Mouse (Mus musculus) stomach, embryonic 16.5 days (tissue): ENCODE measurements around the gene Cdc42se2. TPM values are rescaled to one million over a fixed set of nuclear protein-coding genes. Genes with fewer than 3 reads are reported as not detected.
A peak's percentile ranks its signal among the peaks of the same experiment; 100 is the strongest.

Experiments
- ATAC-seq: fragments of 200-750 bp; cut with Nextera tagmentation; 2 replicates; pipeline ENCODE4 v1.8.0; 2017; ENCODE audit warnings: moderate number of reproducible peaks, moderate TSS enrichment; ENCODE audit not compliant: insufficient read depth, low FRiP score
- H3K27ac ChIP-seq: fragments of 300-500 bp; sonication (generic); 2 replicates; pipeline ENCODE4 v1.5.1; 2014; ENCODE audit warnings: low read length
- H3K27me3 ChIP-seq: fragments of 300-500 bp; sonication (generic); 2 replicates; pipeline ENCODE4 v1.6.1; 2014; ENCODE audit warnings: low read length, control low read depth, mixed read lengths; ENCODE audit not compliant: control insufficient read depth, insufficient read depth
- H3K36me3 ChIP-seq: fragments of 300-500 bp; sonication (generic); 2 replicates; pipeline ENCODE4 v1.6.1; 2014; ENCODE audit warnings: low read length; ENCODE audit not compliant: control insufficient read depth, insufficient read depth
- H3K4me1 ChIP-seq: fragments of 300-500 bp; sonication (generic); 2 replicates; pipeline ENCODE4 v1.6.1; 2014; ENCODE audit warnings: low read length, control low read depth, mixed read lengths; ENCODE audit not compliant: control insufficient read depth, insufficient read depth
- H3K4me2 ChIP-seq: fragments of 300-500 bp; sonication (generic); 2 replicates; pipeline ENCODE4 v1.6.1; 2014; ENCODE audit warnings: low read depth, low read length, mixed read lengths
- H3K4me3 ChIP-seq: fragments of 300-500 bp; sonication (generic); replicated peaks from 2 replicates; pipeline ENCODE4 v1.5.1; 2014; ENCODE audit warnings: mild to moderate bottlenecking, low read length
- H3K9ac ChIP-seq: fragments of 300-500 bp; sonication (generic); 2 replicates; pipeline ENCODE4 v1.6.1; 2014; ENCODE audit warnings: low read length
- H3K9me3 ChIP-seq: fragments of 300-500 bp; sonication (generic); replicated peaks from 2 replicates; pipeline ENCODE4 v1.6.1; 2016; ENCODE audit warnings: low read length, control low read depth; ENCODE audit not compliant: control insufficient read depth
- WGBS: fragments of 180-500 bp; shearing (Covaris S2); extraction: QIAGEN DNeasy Blood & Tissue Kit; methylation state at CpG from one replicate; pipeline ENCODE4 v1.1.7; 2014; 5-methylcytosine and 5-hydroxymethylcytosine counted together
- polyA plus RNA-seq: library from polyadenylated mRNA; unstranded; fragments of >200 nt; fragmentation: Nextera tagmentation; extraction: Ambion mirVana; gene quantifications from 2 replicates; pipeline ENCODE4 v1.2.1, GENCODE M21; 2015

Cdc42se2 gene
- 62.7 and 67.5 TPM in 2 replicates for polyA plus RNA-seq

- WGBS, result 4% methylated on average over 56 of the region's 56 CpGs
- no peaks in the 10 kb centered on the region for H3K36me3 ChIP-seq
- H3K4me2 ChIP-seq, result peak within 1 kb of the TSS; percentile 67
- peak within 1 kb of the TSS; percentile 91 for H3K9ac ChIP-seq
- peaks cover 14% of the 10 kb centered on the region for H3K4me1 ChIP-seq
- peak within 1 kb of the TSS; percentile 83 for H3K4me3 ChIP-seq
- peak; percentile 99 for ATAC-seq
- peak within 1 kb of the TSS; percentile 97 for H3K27ac ChIP-seq
- no peaks in the 10 kb centered on the region for H3K27me3 ChIP-seq
- H3K9me3 ChIP-seq, result no peaks in the 10 kb centered on the region
Measured at GRCm38 (mm10) chr11:54787488-54788474, at the start of gene Cdc42se2. Cdc42se2 (minus strand) TSS chr11:54787675.

GRCm38 (mm10) chr11:54836106-54836505, 48.6 kb upstream of the Cdc42se2 start:
- H3K4me2 ChIP-seq, result no peak overlapping the region
- no peak for ATAC-seq
- H3K27ac ChIP-seq, result no peak overlapping the region
- no peaks in the 10 kb centered on the region for H3K4me1 ChIP-seq
- H3K9me3 ChIP-seq, result no peaks in the 10 kb centered on the region
- 80% methylated on average over 9 of the region's 9 CpGs for WGBS
- H3K36me3 ChIP-seq, result no peaks in the 10 kb centered on the region
- no peak overlapping the region for H3K4me3 ChIP-seq
- no peak overlapping the region for H3K9ac ChIP-seq
- H3K27me3 ChIP-seq, result no peaks in the 10 kb centered on the region

- no peak overlapping the region for H3K4me3 ChIP-seq
- no peak for ATAC-seq
- no peak overlapping the region for H3K27ac ChIP-seq
- H3K9ac ChIP-seq, result no peak overlapping the region
- H3K36me3 ChIP-seq, result no peaks in the 10 kb centered on the region
- no peak overlapping the region for H3K4me2 ChIP-seq
- no peaks in the 10 kb centered on the region for H3K27me3 ChIP-seq
- 61% methylated on average over 2 of the region's 2 CpGs for WGBS
- H3K4me1 ChIP-seq, result no peaks in the 10 kb centered on the region
- no peaks in the 10 kb centered on the region for H3K9me3 ChIP-seq
Measured at GRCm38 (mm10) chr11:54834596-54834995, 47.1 kb upstream of the Cdc42se2 start.

GRCm38 (mm10) chr11:54833833-54834232, 46.4 kb upstream of the Cdc42se2 start:
- no peak for ATAC-seq

GRCm38 (mm10) chr11:54826819-54827218, 39.3 kb upstream of the Cdc42se2 start:
- H3K27me3 ChIP-seq, result no peaks in the 10 kb centered on the region
- WGBS, result 88% methylated on average over 8 of the region's 8 CpGs

More at GRCm38 (mm10) chr11:54833833-54834232, 46.4 kb upstream of the Cdc42se2 start:
- WGBS, result 85% methylated on average over 4 of the region's 4 CpGs
- Histone ChIP-seq H3K4me3 (no peak overlapping the region), H3K27me3 (no peaks in the 10 kb centered on the region), H3K36me3 (no peaks in the 10 kb centered on the region), H3K9ac (no peak overlapping the region), H3K4me1 (no peaks in the 10 kb centered on the region), H3K27ac (no peak overlapping the region), H3K9me3 (no peaks in the 10 kb centered on the region), H3K4me2 (no peak overlapping the region)

GRCm38 (mm10) chr11:54825774-54826173, 38.3 kb upstream of the Cdc42se2 start:
- H3K36me3 ChIP-seq, result no peaks in the 10 kb centered on the region
- 79% methylated on average over 4 of the region's 4 CpGs for WGBS

More at GRCm38 (mm10) chr11:54826819-54827218, 39.3 kb upstream of the Cdc42se2 start:
- Histone ChIP-seq H3K9me3 (no peaks in the 10 kb centered on the region), H3K36me3 (no peaks in the 10 kb centered on the region), H3K9ac (no peak overlapping the region), H3K4me2 (no peak overlapping the region), H3K4me1 (no peaks in the 10 kb centered on the region), H3K27ac (no peak overlapping the region), H3K4me3 (no peak overlapping the region)
- no peak for ATAC-seq

GRCm38 (mm10) chr11:54823467-54823866, 36.0 kb upstream of the Cdc42se2 start:
- ATAC-seq, result no peak
- H3K4me3 ChIP-seq, result no peak overlapping the region

More at GRCm38 (mm10) chr11:54825774-54826173, 38.3 kb upstream of the Cdc42se2 start:
- no peak overlapping the region for H3K4me2 ChIP-seq
- ATAC-seq, result no peak
- no peaks in the 10 kb centered on the region for H3K4me1 ChIP-seq
- no peak overlapping the region for H3K27ac ChIP-seq
- H3K9ac ChIP-seq, result no peak overlapping the region
- no peaks in the 10 kb centered on the region for H3K27me3 ChIP-seq
- H3K9me3 ChIP-seq, result no peaks in the 10 kb centered on the region
- no peak overlapping the region for H3K4me3 ChIP-seq

GRCm38 (mm10) chr11:54819489-54819888, 32.0 kb upstream of the Cdc42se2 start:
- H3K27me3 ChIP-seq, result no peaks in the 10 kb centered on the region
- H3K36me3 ChIP-seq, result no peaks in the 10 kb centered on the region
- no peak overlapping the region for H3K9ac ChIP-seq
- WGBS, result 58% methylated on average over 7 of the region's 7 CpGs
- H3K4me2 ChIP-seq, result no peak overlapping the region
- H3K4me3 ChIP-seq, result no peak overlapping the region
- H3K9me3 ChIP-seq, result no peaks in the 10 kb centered on the region
- ATAC-seq, result no peak
- H3K27ac ChIP-seq, result no peak overlapping the region
- no peaks in the 10 kb centered on the region for H3K4me1 ChIP-seq

More at GRCm38 (mm10) chr11:54823467-54823866, 36.0 kb upstream of the Cdc42se2 start:
- WGBS, result 76% methylated on average over 4 of the region's 4 CpGs
- H3K27ac ChIP-seq, result no peak overlapping the region
- H3K36me3 ChIP-seq, result no peaks in the 10 kb centered on the region
- no peaks in the 10 kb centered on the region for H3K27me3 ChIP-seq
- H3K9me3 ChIP-seq, result no peaks in the 10 kb centered on the region
- no peak overlapping the region for H3K9ac ChIP-seq
- H3K4me2 ChIP-seq, result no peak overlapping the region
- no peaks in the 10 kb centered on the region for H3K4me1 ChIP-seq

- Histone ChIP-seq H3K9ac (no peak overlapping the region), H3K27me3 (no peaks in the 10 kb centered on the region), H3K36me3 (no peaks in the 10 kb centered on the region), H3K27ac (no peak overlapping the region), H3K4me2 (no peak overlapping the region), H3K4me3 (no peak overlapping the region), H3K9me3 (no peaks in the 10 kb centered on the region), H3K4me1 (no peaks in the 10 kb centered on the region)
- ATAC-seq, result no peak
- WGBS, result 58% methylated on average over 4 of the region's 4 CpGs
Measured at GRCm38 (mm10) chr11:54817449-54817848, 30.0 kb upstream of the Cdc42se2 start.
